Mouse (Mus musculus) left cerebral cortex, adult 2 months (tissue): Measurements from ENCODE around the gene Cdc42ep4. TPM values are rescaled to one million over a fixed set of nuclear protein-coding genes. Genes with fewer than 3 reads are reported as not detected.

ENCODE experiments used
- DNase-seq, 2 experiments: peaks; one replicate each; pipeline ENCODE4 v3.0.0; 2021 to 2022; ENCODE audit warnings: low spot score in 2 of 2, mixed read lengths in 1 of 2; ENCODE audit errors: extremely low spot score in 1 of 2
- H3K27ac ChIP-seq: fragments of 200-600 bp; 2 replicates; pipeline ENCODE4 v1.8.1; 2022
- H3K4me3 ChIP-seq: fragments of 200-600 bp; 2 replicates; pipeline ENCODE4 v1.8.1; 2022
- CTCF ChIP-seq: fragments of 200-600 bp; IDR thresholded peaks from 2 replicates; pipeline ENCODE4 v1.8.1; 2022; ENCODE audit warnings: antibody characterized with exemption, mild to moderate bottlenecking, moderate library complexity
- intact Hi-C: fragments of 180-260 bp; cut with DNase I; formaldehyde crosslinking; loops from one replicate; pipeline ENCODE4 v1.15.1; 2025
- total RNA-seq, 2 experiments: library from RNA; stranded (reverse); gene quantifications; 2 replicates each; pipeline ENCODE4 v1.2.3; 2021

The Cdc42ep4 gene
- total RNA-seq, 2 experiments from 2014 or later = 25.6 to 28.8 TPM

DNA sequence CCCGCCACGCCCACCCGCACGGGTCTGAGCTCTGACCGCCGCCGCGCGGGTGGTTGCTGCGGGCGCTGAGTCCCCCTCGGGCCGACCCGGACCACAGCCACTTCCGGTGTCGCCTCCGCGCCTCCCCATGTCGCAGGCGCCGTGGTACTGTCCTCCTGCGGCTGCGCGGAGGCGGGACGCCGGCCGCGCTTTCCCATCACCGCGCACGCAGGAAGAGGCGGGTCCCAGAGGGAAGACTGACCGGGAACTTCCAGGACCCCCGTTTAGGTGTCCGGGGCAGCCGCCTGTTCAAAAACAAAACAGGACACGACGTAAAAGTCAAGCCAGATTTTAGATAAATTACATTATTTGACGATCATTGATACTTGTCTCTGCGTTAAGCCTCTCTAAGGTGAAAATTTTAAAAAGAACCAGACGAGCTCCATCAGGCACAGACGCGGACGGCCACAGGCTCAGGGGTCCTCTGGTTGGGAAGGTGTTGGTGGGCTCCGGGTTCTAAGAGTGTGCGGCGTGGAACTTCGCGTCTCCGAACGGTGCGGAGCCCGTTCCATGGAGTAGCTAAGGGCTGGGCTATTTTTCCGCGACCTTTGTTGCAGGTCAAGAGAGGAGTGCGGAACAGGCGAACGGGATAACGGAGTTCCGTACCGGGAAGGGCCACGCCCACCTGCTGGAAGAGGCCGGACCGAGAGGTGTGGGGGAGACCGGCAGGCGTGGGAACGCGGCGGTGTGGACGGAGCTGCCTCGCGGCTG is 67.5 kb downstream of the Cdc42ep4 start, which contains the start of the genes Fam104a and D11Wsu47e:
Gene Fam104a (minus strand): TSS at position 199 of the 750 bp plus-strand sequence.
Gene D11Wsu47e (plus strand): TSS at position 456 of the 750 bp plus-strand sequence.
- TF ChIP-seq CTCF = no peak
- peak; percentile 95 for DNase-seq
- intact Hi-C loops = loop anchor here (1.0 kb wide), 1 partner anchor 35 kb away; the partner anchor contains the start of gene Cog1

DNA sequence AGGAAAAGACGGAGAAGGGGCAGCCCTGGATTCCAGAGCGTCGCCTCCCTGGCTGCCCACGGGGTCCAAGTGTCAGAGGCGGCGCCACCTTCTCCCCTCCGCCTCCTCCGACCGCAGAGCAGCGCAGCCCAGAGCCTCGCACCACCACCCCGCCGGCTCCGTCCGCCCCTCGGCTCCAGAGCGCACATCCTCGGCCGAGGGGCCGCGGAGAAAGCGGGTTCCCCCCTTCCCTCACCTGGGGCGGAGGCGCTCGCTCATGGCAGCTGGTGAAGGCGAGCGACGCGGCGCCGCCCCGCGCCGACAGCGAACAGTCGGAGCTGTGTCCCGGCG is 68.1 kb downstream of the Cdc42ep4 start:
- no peak for TF ChIP-seq CTCF
- Histone ChIP-seq H3K27ac (peak overlapping the region; percentile 93), H3K4me3 (peak overlapping the region; percentile 75)
- DNase-seq = no peak
- intact Hi-C loops = no loop called here

More for the DNA sequence above, 67.5 kb downstream of the Cdc42ep4 start, which contains the start of the genes Fam104a and D11Wsu47e:
- Histone ChIP-seq H3K27ac (peak within 1 kb of the TSS; percentile 93), H3K4me3 (peak within 1 kb of the TSS; percentile 75)

DNA sequence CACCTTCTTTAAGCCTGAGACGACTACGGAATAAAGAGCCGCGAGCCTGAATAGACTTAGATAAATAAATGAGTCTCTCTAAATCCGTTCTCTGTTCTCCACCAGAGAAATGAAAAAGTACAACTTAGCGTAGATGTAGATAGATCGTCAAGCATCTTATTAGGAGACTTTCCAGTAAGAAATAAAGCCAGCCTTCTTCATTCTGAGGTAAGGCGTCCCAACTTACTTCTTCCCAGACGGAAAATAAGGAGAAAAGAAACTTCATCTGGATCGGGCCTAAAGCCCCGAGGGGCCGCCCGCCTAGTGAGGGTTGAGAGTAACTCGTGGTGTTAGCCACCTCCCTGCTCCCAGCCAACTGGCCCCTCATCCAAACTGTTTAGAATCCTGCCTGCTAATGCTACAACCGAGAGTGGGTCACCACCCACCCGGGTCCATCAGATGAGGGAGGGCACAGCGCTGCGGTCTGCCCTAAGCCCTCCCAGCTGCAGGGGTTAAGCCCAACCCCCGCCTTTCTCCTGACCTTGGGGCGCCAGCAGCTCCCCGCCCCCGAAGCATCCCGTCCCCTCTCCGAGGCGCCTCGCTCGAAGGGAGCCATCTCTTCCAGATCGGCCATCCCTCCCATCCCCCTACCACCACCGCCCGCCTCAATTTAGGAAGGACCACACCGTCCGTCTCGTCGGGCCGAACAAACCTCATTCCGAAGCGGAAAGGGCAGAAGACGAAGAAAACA is 68.6 kb downstream of the Cdc42ep4 start:
- TF ChIP-seq CTCF = no peak
- Histone ChIP-seq H3K4me3 (peak overlapping the region; percentile 75), H3K27ac (peak overlapping the region; percentile 93)
- DNase-seq = peak in 1 of 2 experiments; percentile 28
- intact Hi-C loops = no loop called here

DNA sequence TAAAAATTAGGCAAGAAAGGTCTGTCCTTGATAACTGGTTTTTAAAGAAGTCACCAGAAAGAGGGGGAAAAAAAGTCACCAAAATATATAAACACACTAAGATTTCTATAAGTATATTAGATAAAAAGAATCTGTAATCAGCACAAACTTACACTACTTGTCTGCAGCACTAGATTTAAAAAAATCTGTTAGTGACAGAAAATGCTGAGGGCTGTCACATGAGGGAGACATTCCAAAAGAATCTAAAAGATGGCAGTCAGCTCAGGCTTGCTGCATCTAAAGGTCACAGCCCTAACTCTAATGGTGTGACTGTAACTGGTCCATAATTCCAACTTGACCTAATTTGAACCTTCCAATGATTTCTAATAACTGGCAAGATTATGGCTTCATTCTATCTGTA is 69.7 kb downstream of the Cdc42ep4 start:
- TF ChIP-seq CTCF = no peak; the same call in 1 of the 2 replicates
- Histone ChIP-seq H3K4me3 (peak overlapping the region; percentile 75), H3K27ac (no peak overlapping the region)
- intact Hi-C loops = no loop called here
- DNase-seq = no peak

DNA sequence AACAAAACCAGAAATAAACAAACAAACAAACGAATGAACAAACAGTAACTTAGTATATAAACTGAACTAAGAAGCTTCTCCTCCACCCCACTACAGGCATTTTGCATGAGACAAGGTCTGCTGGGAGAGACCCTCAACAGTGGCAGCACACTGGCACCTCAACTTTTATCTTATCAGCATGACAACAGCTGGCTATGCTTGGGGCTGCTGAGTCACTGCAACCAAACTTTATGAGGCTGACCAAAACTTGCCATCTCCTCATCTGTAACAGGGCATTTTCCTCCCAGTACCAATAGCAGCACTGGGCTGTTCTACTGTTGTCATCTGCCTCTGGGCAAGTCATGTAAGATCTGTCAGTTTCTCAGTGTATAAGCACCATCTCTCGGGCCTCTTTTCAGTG is 70.7 kb downstream of the Cdc42ep4 start:
- DNase-seq = no peak
- no peak for TF ChIP-seq CTCF
- no peak overlapping the region for H3K4me3 ChIP-seq
- no peak overlapping the region for H3K27ac ChIP-seq
- intact Hi-C loops = no loop called here

DNA sequence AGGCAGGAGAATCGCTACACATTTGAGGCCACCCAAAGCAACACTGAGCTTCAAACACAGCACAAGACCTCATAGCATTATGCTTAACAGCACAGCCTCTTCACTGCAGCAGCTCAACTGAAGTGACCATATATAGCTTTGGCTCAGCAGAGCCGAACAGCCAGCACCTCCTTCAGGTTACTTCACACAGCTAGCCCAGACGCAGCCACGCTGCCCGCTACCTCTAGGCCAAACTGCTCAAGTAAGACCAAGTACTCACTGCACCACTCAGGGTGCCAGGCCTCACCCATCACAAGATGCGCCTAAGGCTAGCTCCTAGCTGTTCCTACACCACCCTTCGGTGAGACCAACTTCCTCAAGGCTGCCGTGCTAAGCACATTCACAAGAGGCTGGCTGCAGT is 73.3 kb downstream of the Cdc42ep4 start:
- Histone ChIP-seq H3K4me3 (no peak overlapping the region), H3K27ac (no peak overlapping the region)
- TF ChIP-seq CTCF = no peak
- intact Hi-C loops = no loop called here
- no peak for DNase-seq

DNA sequence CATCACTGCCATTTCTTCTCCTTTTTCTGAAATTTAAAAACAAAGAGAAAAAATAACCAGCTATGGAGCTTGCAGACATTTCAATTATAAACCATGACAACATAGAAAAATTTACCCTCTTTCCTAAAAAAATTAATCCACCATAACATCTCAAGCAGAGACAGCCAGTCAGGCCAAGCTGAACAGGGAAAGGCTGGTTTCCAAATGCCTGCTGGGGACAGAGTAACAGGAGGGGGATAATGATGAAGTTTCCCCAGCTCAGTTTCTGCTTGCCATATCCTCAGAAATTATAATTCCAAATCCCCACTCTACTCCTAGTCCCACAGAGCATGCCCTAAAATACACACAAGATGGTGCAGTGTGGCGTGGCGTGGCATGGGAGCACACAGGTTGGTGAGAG is 74.3 kb downstream of the Cdc42ep4 start:
- no peak overlapping the region for H3K27ac ChIP-seq
- intact Hi-C loops = no loop called here
- DNase-seq = no peak
- H3K4me3 ChIP-seq = no peak overlapping the region
- TF ChIP-seq CTCF = no peak

Other genes starting within 250 kb of the Cdc42ep4 start
- gene Sstr2, start 132.5 kb downstream of the Cdc42ep4 start, total RNA-seq = 10 to 100 TPM; 30.4 to 33.8 TPM
- 10 to 100 TPM; 50.3 to 52.3 TPM for gene Cog1, start 102.7 kb downstream of the Cdc42ep4 start, total RNA-seq
- 10 to 100 TPM; 12.4 to 13.3 TPM for gene Slc39a11, start 101.8 kb downstream of the Cdc42ep4 start, total RNA-seq
- 10 to 100 TPM; 31.2 to 31.4 TPM for gene Fam104a, start 67.7 kb downstream of the Cdc42ep4 start, total RNA-seq
- gene D11Wsu47e, start 67.5 kb downstream of the Cdc42ep4 start, total RNA-seq = 10 to 100 TPM; 13.2 to 14.5 TPM
- not detected for gene Cpsf4l, start 41.9 kb downstream of the Cdc42ep4 start, total RNA-seq